25 mouse cellular contexts compared by ENCODE assay signal in the genomic region with DNA sequence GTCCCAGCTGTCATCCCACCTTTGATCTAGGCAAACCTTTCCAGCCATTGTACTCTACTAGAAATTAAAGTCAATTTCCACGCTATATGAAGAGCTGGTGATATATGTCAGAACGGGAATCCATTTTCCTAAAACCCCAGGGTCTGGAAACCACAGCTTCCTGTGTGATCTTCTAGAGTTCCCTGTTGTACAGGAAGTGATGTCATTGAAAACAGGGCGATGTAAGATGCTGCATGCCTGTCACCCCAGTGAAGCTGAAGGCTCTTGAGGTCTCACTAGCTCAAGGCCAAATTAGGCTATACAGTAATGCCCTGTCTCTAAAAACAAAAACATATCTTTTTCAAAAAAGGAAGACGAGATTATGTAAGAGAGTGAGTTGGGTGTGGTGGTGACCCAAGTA. TPM values are rescaled to one million over a fixed set of nuclear protein-coding genes. Genes with fewer than 3 reads are reported as not detected.
DNase-seq lines count a peak whose midpoint lies in the region; ATAC-seq lines count a peak whose summit lies in the region.
"Had no signal": no experiment of that assay in that cellular context is flagged by ENCODE, and none has a peak within 500 bp of the region (broad histone marks: within the 10 kb centered on the region; RNA-seq: fewer than 3 reads in every experiment).

No protein-coding gene starts in this region.

- ATAC-seq in embryonic facial prominence, embryonic 14.5 days (ENCODE audit: low read depth) = 0 out of 2 replicates have a peak, but pooled peaks have one; percentile 16
- peak; percentile 48 for ATAC-seq in common myeloid progenitor, adult 5-6 weeks (replicated peaks; ENCODE audit: low read depth, poor library complexity, severe bottlenecking)
- ATAC-seq in monocyte, adult 5-6 weeks (replicated peaks; ENCODE audit: insufficient number of reproducible peaks, low FRiP score, low TSS enrichment, poor library complexity, severe bottlenecking) = peak; percentile 53
- ATAC-seq in liver, embryonic 12.5 days = no peak
- ATAC-seq: forebrain, embryonic 13.5 days had no signal

- H3K27ac ChIP-seq in embryonic facial prominence, embryonic 14.5 days (replicated peaks; ENCODE audit: low read depth, low read length) = no peak overlapping the region
- H3K27ac ChIP-seq in embryonic facial prominence, embryonic 10.5 days (replicated peaks) = no peak overlapping the region
- no peak overlapping the region for H3K27ac ChIP-seq in liver, embryonic 12.5 days
- H3K27ac ChIP-seq: embryonic facial prominence, embryonic 12.5 days; forebrain, embryonic 13.5 days; hindbrain, embryonic 12.5 days; midbrain, embryonic 12.5 days had no signal

- H3K36me3 ChIP-seq in embryonic facial prominence, embryonic 14.5 days (ENCODE audit: control insufficient read depth, insufficient read depth, low read length) = peaks cover 22% of the 10 kb centered on the region
- peaks cover 37% of the 10 kb centered on the region for H3K36me3 ChIP-seq in embryonic facial prominence, embryonic 10.5 days (replicated peaks)
- H3K36me3 ChIP-seq in liver, embryonic 12.5 days = peaks cover 38% of the 10 kb centered on the region

- no peak overlapping the region for H3K9ac ChIP-seq in embryonic facial prominence, embryonic 14.5 days (ENCODE audit: low read depth, low read length)
- no peak overlapping the region for H3K9ac ChIP-seq in liver, embryonic 12.5 days
- H3K9ac ChIP-seq: embryonic facial prominence, embryonic 12.5 days; forebrain, embryonic 13.5 days; heart, embryonic 12.5 days; hindbrain, embryonic 12.5 days; midbrain, embryonic 12.5 days had no signal

- DNase-seq in embryonic facial prominence, embryonic 14.5 days (ENCODE audit: low spot score) = no peak
- DNase-seq in embryonic facial prominence, embryonic 10.5 days (ENCODE audit: low spot score) = no peak
- DNase-seq in CD4-positive, CD25-positive, alpha-beta regulatory T cell, adult 2 months (ENCODE audit: low read depth, low spot score) = peak; percentile 46
- DNase-seq in adipocyte (ENCODE audit: low spot score) = no peak
- no peak for DNase-seq in natural killer cell, adult 2 months (ENCODE audit: low spot score in 2 of 2)
- DNase-seq: cerebellum, adult 11 months; cerebellum, adult 9-11 months; gastrocnemius, postnatal 10 days; heart, adult 18-20 months; kidney, adult 18-20 months; kidney, postnatal 10 days; left cerebral cortex, postnatal 4 days; liver; lung, postnatal 10 days; thymus, adult 2 months had no signal

- no peaks in the 10 kb centered on the region for H3K9me3 ChIP-seq in embryonic facial prominence, embryonic 14.5 days (ENCODE audit: control insufficient read depth, low read length)
- no peaks in the 10 kb centered on the region for H3K9me3 ChIP-seq in embryonic facial prominence, embryonic 10.5 days
- no peaks in the 10 kb centered on the region for H3K9me3 ChIP-seq in liver, embryonic 12.5 days (replicated peaks)
- H3K9me3 ChIP-seq: embryonic facial prominence, embryonic 12.5 days; forebrain, embryonic 13.5 days; heart, embryonic 12.5 days; hindbrain, embryonic 12.5 days; midbrain, embryonic 12.5 days had no signal

- H3K4me2 ChIP-seq in embryonic facial prominence, embryonic 14.5 days (ENCODE audit: low read depth, low read length) = no peak overlapping the region
- no peak overlapping the region for H3K4me2 ChIP-seq in liver, embryonic 12.5 days
- H3K4me2 ChIP-seq: embryonic facial prominence, embryonic 12.5 days; forebrain, embryonic 13.5 days; heart, embryonic 12.5 days; hindbrain, embryonic 12.5 days; midbrain, embryonic 12.5 days had no signal

- H3K4me3 ChIP-seq in embryonic facial prominence, embryonic 14.5 days (ENCODE audit: low read depth, low read length) = no peak overlapping the region
- no peak overlapping the region for H3K4me3 ChIP-seq in embryonic facial prominence, embryonic 10.5 days
- H3K4me3 ChIP-seq in liver, embryonic 12.5 days = no peak overlapping the region
- H3K4me3 ChIP-seq: embryonic facial prominence, embryonic 12.5 days; erythroblast, embryonic 14.5 days; forebrain, embryonic 13.5 days; heart, embryonic 12.5 days; hindbrain, embryonic 12.5 days; midbrain, embryonic 12.5 days had no signal

- no peaks in the 10 kb centered on the region for H3K4me1 ChIP-seq in embryonic facial prominence, embryonic 14.5 days (ENCODE audit: control insufficient read depth, insufficient read depth, low read length)
- H3K4me1 ChIP-seq in embryonic facial prominence, embryonic 10.5 days = no peaks in the 10 kb centered on the region
- H3K4me1 ChIP-seq in liver, embryonic 12.5 days = 0 out of 2 replicates have a peak, but pooled peaks cover 6% of the 10 kb centered on the region
- H3K4me1 ChIP-seq: embryonic facial prominence, embryonic 12.5 days; forebrain, embryonic 13.5 days; hindbrain, embryonic 12.5 days; midbrain, embryonic 12.5 days had no signal

- 68% methylated on average over 4 of the region's 4 CpGs for WGBS in embryonic facial prominence, embryonic 14.5 days
- 86% methylated on average over 4 of the region's 4 CpGs for WGBS in embryonic facial prominence, embryonic 10.5 days
- WGBS in liver, embryonic 12.5 days (ENCODE audit: insufficient replicate concordance) = 41% methylated on average over 4 of the region's 4 CpGs

- no peaks in the 10 kb centered on the region for H3K27me3 ChIP-seq in embryonic facial prominence, embryonic 14.5 days (replicated peaks; ENCODE audit: control insufficient read depth, insufficient read depth, low read length)
- no peaks in the 10 kb centered on the region for H3K27me3 ChIP-seq in embryonic facial prominence, embryonic 10.5 days (replicated peaks; ENCODE audit: low read depth, poor library complexity, severe bottlenecking)
- H3K27me3 ChIP-seq in liver, embryonic 12.5 days (replicated peaks) = no peaks in the 10 kb centered on the region
- H3K27me3 ChIP-seq: embryonic facial prominence, embryonic 12.5 days; forebrain, embryonic 13.5 days; heart, embryonic 12.5 days; hindbrain, embryonic 12.5 days; midbrain, embryonic 12.5 days had no signal

RNA-seq across cellular contexts. Expression of gene Slc1a4, which starts 31.2 kb away (rescaled TPM):
- polyA plus RNA-seq in embryonic facial prominence, embryonic 14.5 days (2014; fragmentation: Nextera tagmentation; extraction: Ambion mirVana) = 24.8 and 26.6 TPM in 2 replicates
- polyA plus RNA-seq in embryonic facial prominence, embryonic 10.5 days (2016; fragmentation: Nextera tagmentation; extraction: Ambion mirVana) = 13.5 TPM in 2 replicates
- total RNA-seq in common myeloid progenitor, adult 5-6 weeks (2017) = 0.73 and 1.9 TPM in 2 replicates
- 0.58 to 0.76 TPM in 2 of 3 replicates, not detected in the other for total RNA-seq in monocyte, adult 5-6 weeks (2017)
- 11.2 and 12.0 TPM in 2 replicates for polyA plus RNA-seq in liver, embryonic 12.5 days (2016; fragmentation: Nextera tagmentation; extraction: Ambion mirVana)
- total RNA-seq: neutrophil, adult 5-6 weeks had no signal

RNA-seq across cellular contexts. Expression of gene Cep68, which starts 52.1 kb away (rescaled TPM):
- 27.9 and 32.5 TPM in 2 replicates for polyA plus RNA-seq in embryonic facial prominence, embryonic 14.5 days (2014; fragmentation: Nextera tagmentation; extraction: Ambion mirVana)
- 43.6 and 46.9 TPM in 2 replicates for polyA plus RNA-seq in embryonic facial prominence, embryonic 10.5 days (2016; fragmentation: Nextera tagmentation; extraction: Ambion mirVana)
- total RNA-seq in common myeloid progenitor, adult 5-6 weeks (2017) = 33.4 and 46.1 TPM in 2 replicates
- total RNA-seq in monocyte, adult 5-6 weeks (2017) = 6.1 to 12.7 TPM (median 7.7 TPM) in 3 replicates
- polyA plus RNA-seq in liver, embryonic 12.5 days (2016; fragmentation: Nextera tagmentation; extraction: Ambion mirVana) = 14.3 and 15.1 TPM in 2 replicates
